Mouse (Mus musculus): Measurements from ENCODE around the gene Gm20831. TPM values are rescaled to one million over a fixed set of nuclear protein-coding genes. Genes with fewer than 3 reads are reported as not detected.
"Not testable (repeated sequence)": the region's sequence is repeated elsewhere in the genome, so short reads cannot be mapped to it uniquely, and the experiment has no call there.

Gm20831 gene
- polyA plus RNA-seq (2012; rRNA removed): not detected in 2 replicates

DNA sequence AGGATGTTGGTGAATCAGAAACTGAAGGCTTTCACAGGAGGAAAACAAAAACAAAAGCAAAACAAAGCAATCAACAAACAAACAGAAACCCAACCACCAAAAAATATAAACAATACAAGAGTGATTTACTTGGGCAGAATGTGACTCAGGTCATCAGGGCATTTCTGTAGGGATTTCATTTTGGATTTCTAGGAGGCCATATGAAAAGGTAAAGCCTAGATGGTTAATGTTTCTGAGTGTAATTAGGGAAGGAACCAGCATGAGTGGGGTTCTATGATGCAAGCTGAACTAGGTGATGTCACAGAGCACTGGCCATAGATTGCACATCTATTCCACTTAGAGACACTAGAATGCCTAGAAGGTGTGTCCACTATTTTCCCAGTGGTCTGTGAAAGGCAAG is at the start of gene Gm20831, which contains the start of gene Gm20772:
Gm20831 (plus strand) TSS at position 301 of the 400 bp plus-strand sequence.
Gm20772 (plus strand) TSS at position 301 of the 400 bp plus-strand sequence.
- not testable (repeated sequence) for DNase-seq (ENCODE audit: low read depth)

DNA sequence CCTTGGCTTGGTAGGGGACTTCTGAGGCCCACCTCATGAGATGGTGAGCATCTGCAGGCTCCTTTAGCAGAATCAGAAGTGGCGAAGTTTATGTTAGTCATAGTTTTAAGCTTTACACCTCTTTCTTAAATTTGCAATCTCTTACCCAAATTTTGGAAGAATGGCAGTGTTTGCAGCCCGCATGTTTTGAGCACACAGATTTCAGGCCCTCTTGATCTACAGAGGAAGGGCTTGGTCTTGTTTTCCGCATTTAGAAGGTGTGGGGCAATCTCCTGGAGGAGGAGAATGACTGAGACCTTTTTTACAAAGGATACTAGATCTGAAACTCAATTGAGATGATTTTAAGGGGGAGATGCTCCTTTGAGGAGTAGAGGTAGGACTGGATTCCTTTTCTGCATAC is 28.4 kb upstream of the Gm20831 start, which contains the start of gene Gm21904:
Gm21904 (minus strand) TSS at position 101 of the 400 bp plus-strand sequence.
- DNase-seq (ENCODE audit: low read depth): not testable (repeated sequence)

DNA sequence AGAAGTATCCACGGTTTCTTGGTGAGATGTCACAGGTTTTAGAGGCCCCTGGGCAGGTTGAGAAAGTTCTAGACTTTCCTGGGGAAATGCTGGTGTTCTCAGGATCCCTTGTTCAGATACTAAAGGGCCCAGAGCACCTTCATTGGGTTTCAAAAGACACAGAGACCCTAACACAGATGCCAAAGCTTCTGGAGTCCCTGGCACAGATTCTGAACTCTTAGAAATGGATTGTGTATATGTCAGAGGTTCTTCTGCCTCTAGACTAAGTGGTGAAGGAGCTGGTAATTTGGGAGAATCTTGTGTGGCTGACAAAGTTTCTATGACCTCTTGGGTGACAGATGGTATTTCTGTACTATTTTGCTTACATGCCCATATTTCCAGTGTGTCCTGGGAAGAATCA is 62.7 kb downstream of the Gm20831 start, which contains the start of gene Srsy:
Srsy (minus strand) TSS at position 101 of the 400 bp plus-strand sequence.
- DNase-seq (ENCODE audit: low read depth): not testable (repeated sequence)

Other genes starting within 250 kb of the Gm20831 start
- not detected in 2 replicates for gene Gm21904, start 28.5 kb upstream of the Gm20831 start, polyA plus RNA-seq (2012; rRNA removed)
- not detected in 2 replicates for gene Gm20772, start within 50 bp of the Gm20831 start, polyA plus RNA-seq (2012; rRNA removed)
- not detected in 2 replicates for gene Srsy, start 62.6 kb downstream of the Gm20831 start, polyA plus RNA-seq (2012; rRNA removed)
- gene Gm21764, start 187.1 kb downstream of the Gm20831 start, polyA plus RNA-seq (2012; rRNA removed): not detected in 2 replicates
- gene Ssty1, start 214.4 kb downstream of the Gm20831 start, polyA plus RNA-seq (2012; rRNA removed): not detected in 2 replicates

Data from gonadal fat pad, adult 2 months (tissue).